Mouse (Mus musculus): ENCODE data around the gene C3.

C3 gene

DNA sequence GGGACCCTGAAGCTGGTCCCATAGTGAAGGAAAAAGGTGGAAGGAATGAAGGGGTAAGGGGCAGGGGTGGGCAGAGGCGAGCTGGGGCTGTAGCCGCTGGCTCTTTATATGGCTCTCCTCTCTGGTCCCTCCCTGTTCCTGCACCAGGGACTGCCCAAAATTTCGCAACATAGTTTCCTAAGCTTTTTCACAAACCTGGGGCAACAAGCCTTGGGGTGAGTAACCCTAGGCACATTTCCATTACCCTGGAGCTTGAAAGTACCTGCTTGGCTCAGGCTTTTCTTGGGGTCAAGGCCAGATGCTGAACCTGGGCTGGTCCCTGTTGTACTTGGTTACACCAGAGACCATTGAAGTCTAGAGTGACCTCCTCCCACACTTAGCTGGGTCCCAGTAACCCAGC, at the start of gene C3:
TSS of gene C3 (minus strand) at position 123 of the 400 bp plus-strand sequence.
- no peak for DNase-seq (ENCODE audit: low read depth, low spot score)

DNA sequence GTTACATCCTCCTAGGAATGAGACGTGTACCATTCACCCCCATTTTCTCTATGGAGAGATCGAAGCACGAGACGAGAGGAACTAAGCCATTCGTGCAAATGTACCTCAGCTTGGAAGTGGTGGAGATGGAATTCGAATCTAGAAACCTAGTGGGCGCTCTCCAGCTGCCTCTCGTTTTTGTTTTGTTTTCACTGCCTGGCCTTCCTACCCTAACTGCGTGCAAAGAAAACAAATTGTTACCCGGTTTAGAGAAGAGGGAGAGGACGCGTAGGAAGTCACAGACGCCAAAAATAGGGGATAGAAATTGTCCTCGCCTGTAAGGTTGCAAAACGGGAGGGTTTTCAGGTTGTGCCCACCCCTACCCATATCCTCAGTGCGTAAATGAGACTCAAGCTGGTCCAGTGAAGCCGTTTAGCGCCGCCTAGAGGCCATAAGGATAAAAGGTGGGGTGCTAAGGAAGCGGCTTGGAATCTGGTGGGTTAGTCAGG, 48.7 kb upstream of the C3 start:
- DNase-seq (ENCODE audit: low read depth, low spot score) = peak; percentile 85

DNA sequence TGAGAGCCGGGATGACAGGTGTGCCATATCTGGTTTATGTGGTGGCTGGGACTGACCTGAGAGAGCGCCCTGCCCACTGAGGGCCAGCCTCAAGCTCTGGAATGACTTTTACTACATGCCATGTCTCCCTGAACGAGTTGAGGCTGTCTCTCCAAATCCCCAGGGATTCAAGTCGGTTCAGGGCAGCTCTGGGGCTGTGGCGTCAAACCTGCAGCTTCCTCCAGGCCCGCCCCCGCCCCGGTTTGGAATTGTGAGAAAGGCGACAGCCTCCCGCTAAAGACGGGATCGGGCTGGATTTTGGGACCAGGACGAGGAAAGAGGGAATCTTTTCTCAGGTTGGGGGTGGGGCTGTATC, 48.0 kb upstream of the C3 start:
- DNase-seq (ENCODE audit: low read depth, low spot score) = no peak

- peak; percentile 93 for DNase-seq (ENCODE audit: low read depth, low spot score)
Observed at GRCm38 (mm10) chr17:57275111-57275996, 47.4 kb upstream of the C3 start.

- no peak for DNase-seq (ENCODE audit: low read depth, low spot score)
Observed at GRCm38 (mm10) chr17:57274686-57275085, 46.8 kb upstream of the C3 start.

DNA sequence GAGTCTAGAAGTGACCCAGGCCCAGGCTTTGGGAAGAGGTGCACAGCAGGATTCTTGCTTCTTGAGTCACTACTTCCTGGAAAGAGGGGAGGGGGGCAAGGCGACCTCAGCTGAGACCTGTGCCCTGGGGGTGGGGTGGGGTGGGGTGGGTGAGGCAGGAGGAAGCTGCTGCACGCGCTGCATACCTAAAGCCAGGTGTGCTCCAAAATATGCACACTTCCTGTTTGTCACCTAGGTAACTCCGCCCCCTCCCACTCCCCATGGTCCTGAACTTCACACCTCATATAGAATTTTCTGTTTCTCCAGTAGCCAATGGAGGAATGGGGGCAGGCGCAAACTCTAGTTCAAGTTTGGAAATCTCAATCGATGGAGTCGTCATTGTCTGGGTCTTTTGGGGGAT, 45.9 kb upstream of the C3 start:
- no peak for DNase-seq (ENCODE audit: low read depth, low spot score)

- no peak for DNase-seq (ENCODE audit: low read depth, low spot score)
Observed at GRCm38 (mm10) chr17:57271301-57271700, 43.4 kb upstream of the C3 start.

GRCm38 (mm10) chr17:57267556-57268126, 39.7 kb upstream of the C3 start:
- DNase-seq (ENCODE audit: low read depth, low spot score) = no peak

DNA sequence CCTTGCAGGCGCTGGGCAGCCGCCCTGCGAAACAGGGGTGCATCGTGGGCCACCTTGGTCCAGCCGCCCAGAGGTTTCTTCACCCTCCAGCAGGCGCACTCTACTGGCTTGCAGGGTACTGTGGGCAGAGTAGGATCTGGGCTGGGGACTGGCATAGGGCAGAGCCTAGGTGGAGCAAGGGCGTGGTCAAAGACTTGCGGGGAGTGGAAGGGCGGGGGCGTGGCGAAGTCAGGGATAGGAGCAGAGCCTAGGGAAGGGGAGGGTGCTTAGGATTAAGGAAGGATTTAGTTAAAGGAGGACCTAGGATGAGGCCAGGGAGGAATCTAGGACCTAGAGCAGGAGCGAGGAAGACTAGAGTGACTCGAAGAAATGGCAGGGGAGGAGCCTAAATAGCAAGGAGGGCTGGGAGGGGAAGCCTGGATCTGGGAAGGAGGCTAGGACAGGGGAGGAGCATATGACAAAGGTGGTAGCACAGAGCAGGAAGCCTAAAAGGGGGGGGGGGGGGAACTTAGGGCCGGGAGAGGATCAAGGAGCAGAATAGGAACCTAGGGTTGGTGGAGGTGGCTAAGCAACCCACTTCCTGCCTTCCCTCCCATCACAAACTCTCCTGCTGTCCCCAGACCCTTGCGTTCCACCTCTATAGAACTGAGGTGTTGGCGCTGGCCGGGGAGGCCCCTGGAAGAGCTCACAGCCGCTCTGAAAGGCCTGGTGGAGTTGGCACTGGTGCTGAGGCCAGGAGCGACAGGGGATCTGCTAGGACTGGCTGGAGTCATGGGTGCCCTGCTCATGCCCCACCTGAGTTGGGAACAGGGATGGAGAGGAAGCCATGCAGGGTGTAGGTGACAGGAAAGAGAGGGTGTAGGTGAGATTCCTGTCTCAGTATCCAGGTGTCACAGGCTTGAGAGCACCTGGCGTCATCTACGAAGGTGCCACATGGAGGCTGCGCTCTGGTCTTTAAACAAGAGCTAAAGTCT, 37.3 kb upstream of the C3 start:
- DNase-seq (ENCODE audit: low read depth, low spot score) = peak; percentile 44

- DNase-seq (ENCODE audit: low read depth, low spot score) = peak; percentile 41
Observed at GRCm38 (mm10) chr17:57264164-57264563, 36.2 kb upstream of the C3 start.

- no peak for DNase-seq (ENCODE audit: low read depth, low spot score)
Observed at GRCm38 (mm10) chr17:57262901-57263550, 35.1 kb upstream of the C3 start.

GRCm38 (mm10) chr17:57261796-57262195, 33.9 kb upstream of the C3 start:
- no peak for DNase-seq (ENCODE audit: low read depth, low spot score)

- DNase-seq (ENCODE audit: low read depth, low spot score) = no peak
Observed at GRCm38 (mm10) chr17:57261286-57261685, 33.4 kb upstream of the C3 start.

DNA sequence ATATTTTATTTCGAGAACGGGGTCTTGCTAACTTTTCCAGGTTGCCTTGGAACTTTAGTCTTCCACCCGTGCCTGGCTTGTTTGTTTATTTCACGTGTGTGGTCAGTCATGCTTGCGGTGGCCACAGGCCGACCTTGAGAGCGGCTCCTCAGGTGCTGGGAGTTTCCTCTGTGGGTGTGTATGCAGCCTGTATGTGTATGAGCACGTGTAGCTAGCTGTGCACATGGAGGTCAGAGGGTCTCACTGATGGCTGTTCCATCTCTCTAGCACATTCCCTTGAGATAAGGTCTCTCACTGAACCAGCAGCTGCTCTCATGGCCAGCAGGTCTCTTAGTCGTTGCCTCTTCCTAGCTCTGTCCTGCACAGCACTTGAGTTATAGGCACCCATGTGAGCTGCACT, 32.4 kb upstream of the C3 start:
- DNase-seq (ENCODE audit: low read depth, low spot score) = no peak

DNA sequence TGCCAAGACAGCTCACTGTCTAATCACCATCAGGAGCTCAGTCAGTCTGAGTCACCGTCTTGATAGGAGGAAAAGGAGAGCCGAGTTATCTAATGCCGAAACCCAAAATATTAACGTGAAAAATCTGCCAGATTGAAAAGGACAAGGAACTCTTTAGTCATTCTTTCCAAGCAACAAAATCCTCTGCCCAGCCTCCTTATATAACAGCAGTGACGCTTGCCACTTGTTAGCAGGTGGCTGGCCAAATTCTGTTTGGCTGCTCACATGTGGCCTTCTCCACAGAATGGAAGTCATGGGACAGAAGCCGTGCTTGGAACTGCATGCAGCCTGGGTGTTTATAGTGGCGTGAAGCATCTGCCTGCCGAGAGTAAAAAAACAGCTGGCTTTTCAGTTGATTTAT, 31.8 kb upstream of the C3 start:
- no peak for DNase-seq (ENCODE audit: low read depth, low spot score)

- no peak for DNase-seq (ENCODE audit: low read depth, low spot score)
Observed at GRCm38 (mm10) chr17:57258191-57258590, 30.3 kb upstream of the C3 start.

GRCm38 (mm10) chr17:57256921-57257485, 29.1 kb upstream of the C3 start:
- peak; percentile 0 for DNase-seq (ENCODE audit: low read depth, low spot score)

DNA sequence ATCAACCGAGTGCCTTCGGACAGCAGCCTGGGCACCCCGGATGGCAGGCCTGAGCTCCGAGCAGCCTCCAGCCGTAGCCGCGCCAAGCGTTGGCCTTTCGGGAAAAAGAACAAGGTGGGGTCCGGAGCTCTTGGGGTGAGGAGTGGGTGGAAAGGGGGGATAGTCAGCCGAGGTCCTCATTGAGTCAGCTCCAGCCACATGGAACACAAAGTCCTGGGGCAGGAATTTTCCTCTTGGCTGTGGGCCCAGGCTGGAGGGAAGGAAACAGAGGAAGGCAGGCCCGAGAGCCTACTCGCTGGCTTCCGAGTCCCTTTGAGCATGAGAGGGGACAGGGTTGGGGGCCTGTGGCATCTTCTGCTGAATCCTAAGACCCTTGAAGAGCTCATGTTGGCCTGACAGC, 27.4 kb upstream of the C3 start:
- DNase-seq (ENCODE audit: low read depth, low spot score) = no peak

- no peak for DNase-seq (ENCODE audit: low read depth, low spot score)
Observed at GRCm38 (mm10) chr17:57253306-57253705, 25.4 kb upstream of the C3 start.

GRCm38 (mm10) chr17:57251431-57251830, 23.5 kb upstream of the C3 start:
- DNase-seq (ENCODE audit: low read depth, low spot score) = no peak
